Mouse (Mus musculus) MEL (cell line): ENCODE data around the gene Map3k4. TPM values are rescaled to one million over a fixed set of nuclear protein-coding genes. Genes with fewer than 3 reads are reported as not detected.

Source experiments
- DNase-seq: peaks from one replicate; pipeline ENCODE4 v3.0.0; 2011; ENCODE audit warnings: low read depth, low spot score
- H3K27ac ChIP-seq: 2 replicates; pipeline ENCODE4 v1.5.1; 2012; ENCODE audit warnings: low read depth, mild to moderate bottlenecking, control low read depth, low read length, moderate library complexity; ENCODE audit not compliant: control insufficient read depth
- H3K27me3 ChIP-seq, 2 experiments: fragments of 150-350 bp in 1 of 2; sonication (generic) in 1 of 2; 2 replicates each; pipeline ENCODE4 v1.6.1; 2012; ENCODE audit warnings: low read length in 2 of 2, mild to moderate bottlenecking in 2 of 2, improper control_type of control experiment in 1 of 2, moderate library complexity in 1 of 2; ENCODE audit not compliant: insufficient read depth in 2 of 2, control insufficient read depth in 1 of 2
- H3K36me3 ChIP-seq, 2 experiments: 2 replicates each; pipeline ENCODE4 v1.6.1; 2012 to 2014; ENCODE audit warnings: low read length in 2 of 2, improper control_type of control experiment in 1 of 2, inconsistent platforms in 1 of 2, mild to moderate bottlenecking in 1 of 2; ENCODE audit not compliant: insufficient read depth in 2 of 2, control insufficient read depth in 1 of 2
- H3K4me1 ChIP-seq, 2 experiments: fragments of 150-350 bp in 1 of 2; sonication (generic) in 1 of 2; 2 replicates each; pipeline ENCODE4 v1.6.1; 2012; ENCODE audit warnings: low read length in 2 of 2, improper control_type of control experiment in 1 of 2, mild to moderate bottlenecking in 1 of 2; ENCODE audit not compliant: insufficient read depth in 2 of 2, control insufficient read depth in 1 of 2
- H3K4me3 ChIP-seq, 2 experiments: fragments of 150-350 bp in 1 of 2; sonication (generic) in 1 of 2; 2 replicates each; pipeline ENCODE4 v1.5.1; 2012; ENCODE audit warnings: low read depth in 2 of 2, low read length in 2 of 2, mild to moderate bottlenecking in 2 of 2, moderate library complexity in 2 of 2, control low read depth in 1 of 2, improper control_type of control experiment in 1 of 2; ENCODE audit not compliant: control insufficient read depth in 1 of 2, insufficient read depth in 1 of 2
- H3K79me2 ChIP-seq: 2 replicates; pipeline ENCODE4 v1.6.1; 2012; ENCODE audit warnings: mild to moderate bottlenecking, low read length, moderate library complexity; ENCODE audit not compliant: control insufficient read depth, poor library complexity, insufficient read depth
- H3K9ac ChIP-seq: 2 replicates; pipeline ENCODE4 v1.6.1; 2012; ENCODE audit warnings: low read depth, mild to moderate bottlenecking, control low read depth, low read length, moderate library complexity; ENCODE audit not compliant: control insufficient read depth, poor library complexity, severe bottlenecking
- H3K9me3 ChIP-seq: fragments of 150-350 bp; sonication (generic); replicated peaks from 2 replicates; pipeline ENCODE4 v1.6.1; 2012; ENCODE audit warnings: mild to moderate bottlenecking, low read length, improper control_type of control experiment, moderate library complexity; ENCODE audit not compliant: insufficient read depth
- CHD1 ChIP-seq: IDR thresholded peaks from 2 replicates; pipeline ENCODE4 v1.6.1; 2012; ENCODE audit warnings: low read depth, mild to moderate bottlenecking, inconsistent platforms, low read length, improper control_type of control experiment
- CHD2 ChIP-seq: IDR thresholded peaks from 2 replicates; pipeline ENCODE4 v1.6.1; 2011; ENCODE audit warnings: low read length, improper control_type of control experiment
- CTCF ChIP-seq, 3 experiments: IDR thresholded peaks in 2 of 3; conservative IDR thresholded peaks in 1 of 3; 2 replicates each; pipeline ENCODE4 v1.5.1; 2011 to 2012; ENCODE audit warnings: low read length in 3 of 3, low read depth in 2 of 3, mild to moderate bottlenecking in 2 of 3, improper control_type of control experiment in 1 of 3, inconsistent platforms in 1 of 3, mixed read lengths in 1 of 3, moderate library complexity in 1 of 3; ENCODE audit not compliant: control insufficient read depth in 1 of 3, insufficient read depth in 1 of 3, poor library complexity in 1 of 3, severe bottlenecking in 1 of 3
- E2F4 ChIP-seq: IDR thresholded peaks from 2 replicates; pipeline ENCODE4 v1.6.1; 2011; ENCODE audit warnings: low read depth, low read length, improper control_type of control experiment, borderline replicate concordance
- ELF1 ChIP-seq: IDR thresholded peaks from 2 replicates; pipeline ENCODE4 v1.6.1; 2014; ENCODE audit warnings: low read depth, mild to moderate bottlenecking, inconsistent platforms, low read length, improper control_type of control experiment, moderate library complexity
- ETS1 ChIP-seq: IDR thresholded peaks from 2 replicates; pipeline ENCODE4 v1.6.1; 2012; ENCODE audit warnings: low read depth, mild to moderate bottlenecking, inconsistent platforms, low read length, improper control_type of control experiment, moderate library complexity
- GABPA ChIP-seq: IDR thresholded peaks from 2 replicates; pipeline ENCODE4 v1.6.1; 2012; ENCODE audit warnings: low read depth, mild to moderate bottlenecking, inconsistent platforms, low read length, improper control_type of control experiment, moderate library complexity
- GATA1 ChIP-seq: IDR thresholded peaks from 2 replicates; pipeline ENCODE4 v1.6.1; 2011; ENCODE audit warnings: low read depth, low read length, improper control_type of control experiment
- HCFC1 ChIP-seq: IDR thresholded peaks from 2 replicates; pipeline ENCODE4 v1.6.1; 2012; ENCODE audit warnings: low read depth, mild to moderate bottlenecking, inconsistent platforms, low read length, improper control_type of control experiment, moderate library complexity
- JUND ChIP-seq: IDR thresholded peaks from 2 replicates; pipeline ENCODE4 v1.6.1; 2011; ENCODE audit warnings: low read depth, mild to moderate bottlenecking, improper control_type of control experiment, low read length
- KAT2A ChIP-seq: conservative IDR thresholded peaks from 2 replicates; pipeline ENCODE4 v1.6.1; 2012; ENCODE audit warnings: low read depth, low read length, improper control_type of control experiment, inconsistent platforms
- MAX ChIP-seq: IDR thresholded peaks from 2 replicates; pipeline ENCODE4 v1.6.1; 2011; ENCODE audit warnings: low read length, improper control_type of control experiment
- MAZ ChIP-seq: IDR thresholded peaks from 2 replicates; pipeline ENCODE4 v1.6.1; 2012; ENCODE audit warnings: low read depth, mild to moderate bottlenecking, inconsistent platforms, low read length, improper control_type of control experiment
- MEF2A ChIP-seq: IDR thresholded peaks from 2 replicates; pipeline ENCODE4 v1.6.1; 2014; ENCODE audit warnings: low read depth, mild to moderate bottlenecking, inconsistent platforms, low read length, improper control_type of control experiment; ENCODE audit not compliant: poor library complexity, insufficient replicate concordance, severe bottlenecking; ENCODE audit errors: extremely low read depth
- MYB ChIP-seq: IDR thresholded peaks from 2 replicates; pipeline ENCODE4 v1.6.1; 2011; ENCODE audit warnings: mild to moderate bottlenecking, low read depth, low read length, improper control_type of control experiment
- NELFE ChIP-seq: IDR thresholded peaks from 2 replicates; pipeline ENCODE4 v1.6.1; 2011; ENCODE audit warnings: low read depth, low read length, improper control_type of control experiment
- NRF1 ChIP-seq: IDR thresholded peaks from 2 replicates; pipeline ENCODE4 v1.6.1; 2014; ENCODE audit warnings: low read depth, mild to moderate bottlenecking, inconsistent platforms, low read length, improper control_type of control experiment, moderate library complexity; ENCODE audit not compliant: poor library complexity, insufficient read depth, severe bottlenecking
- POLR2A ChIP-seq, 2 experiments: IDR thresholded peaks; 2 replicates each; pipeline ENCODE4 v1.6.1; 2011 to 2012; ENCODE audit warnings: low read length in 2 of 2, mild to moderate bottlenecking in 2 of 2, control low read depth in 1 of 2, improper control_type of control experiment in 1 of 2, low read depth in 1 of 2, moderate library complexity in 1 of 2; ENCODE audit not compliant: control insufficient read depth in 1 of 2, insufficient read depth in 1 of 2, poor library complexity in 1 of 2
- POLR2AphosphoS2 ChIP-seq: IDR thresholded peaks from 2 replicates; pipeline ENCODE4 v1.6.1; 2011; ENCODE audit warnings: low read length, improper control_type of control experiment
- POLR2AphosphoS5 ChIP-seq: IDR thresholded peaks from 2 replicates; pipeline ENCODE4 v1.6.1; 2012; ENCODE audit warnings: low read depth, borderline replicate concordance, mild to moderate bottlenecking, inconsistent platforms, low read length, moderate library complexity, mixed read lengths
- RAD21 ChIP-seq: IDR thresholded peaks from 2 replicates; pipeline ENCODE4 v1.6.1; 2011; ENCODE audit warnings: mild to moderate bottlenecking, low read depth, low read length, improper control_type of control experiment
- RCOR1 ChIP-seq: IDR thresholded peaks from 2 replicates; pipeline ENCODE4 v1.6.1; 2012; ENCODE audit warnings: low read depth, mild to moderate bottlenecking, inconsistent platforms, low read length, improper control_type of control experiment
- SIN3A ChIP-seq: IDR thresholded peaks from 2 replicates; pipeline ENCODE4 v1.6.1; 2012; ENCODE audit warnings: low read length, improper control_type of control experiment, inconsistent platforms
- SMC3 ChIP-seq: IDR thresholded peaks from 2 replicates; pipeline ENCODE4 v1.6.1; 2011; ENCODE audit warnings: low read depth, low read length, improper control_type of control experiment
- TAL1 ChIP-seq: IDR thresholded peaks from 2 replicates; pipeline ENCODE4 v1.6.1; 2012; ENCODE audit warnings: mild to moderate bottlenecking, inconsistent platforms, low read length, moderate library complexity, mixed read lengths
- TCF12 ChIP-seq: IDR thresholded peaks from 2 replicates; pipeline ENCODE4 v1.6.1; 2014; ENCODE audit warnings: low read depth, mild to moderate bottlenecking, inconsistent platforms, low read length, improper control_type of control experiment, moderate library complexity
- UBTF ChIP-seq: IDR thresholded peaks from 2 replicates; pipeline ENCODE4 v1.6.1; 2012; ENCODE audit warnings: low read depth, mild to moderate bottlenecking, inconsistent platforms, low read length, improper control_type of control experiment, moderate library complexity, borderline replicate concordance; ENCODE audit not compliant: insufficient read depth
- USF1 ChIP-seq: IDR thresholded peaks from 2 replicates; pipeline ENCODE4 v1.6.1; 2014; ENCODE audit warnings: low read depth, mild to moderate bottlenecking, inconsistent platforms, low read length, improper control_type of control experiment, moderate library complexity
- USF2 ChIP-seq, 2 experiments: IDR thresholded peaks; 2 replicates each; pipeline ENCODE4 v1.6.1; 2011 to 2012; ENCODE audit warnings: improper control_type of control experiment in 2 of 2, low read length in 2 of 2, borderline replicate concordance in 1 of 2, inconsistent platforms in 1 of 2, low read depth in 1 of 2, mild to moderate bottlenecking in 1 of 2; ENCODE audit not compliant: insufficient read depth in 1 of 2
- ZC3H11A ChIP-seq: IDR thresholded peaks from 2 replicates; pipeline ENCODE4 v1.6.1; 2012; ENCODE audit warnings: low read depth, mild to moderate bottlenecking, inconsistent platforms, low read length, improper control_type of control experiment
- ZKSCAN1 ChIP-seq: IDR thresholded peaks from 2 replicates; pipeline ENCODE4 v1.6.1; 2012; ENCODE audit warnings: low read depth, mild to moderate bottlenecking, inconsistent platforms, low read length, improper control_type of control experiment, moderate library complexity
- ZNF384 ChIP-seq: IDR thresholded peaks from 2 replicates; pipeline ENCODE4 v1.6.1; 2012; ENCODE audit warnings: low read depth, mild to moderate bottlenecking, inconsistent platforms, low read length, improper control_type of control experiment
- polyA plus RNA-seq, 2 experiments: library from polyadenylated mRNA; stranded (reverse) in 1 of 2; unstranded in 1 of 2; fragments of >175 nt in 1 of 2; fragments of >200 nt in 1 of 2; gene quantifications; 2 replicates each; pipeline versions ENCODE4 v1.2.1 to v1.2.4; 2012; ENCODE audit warnings: low replicate concordance in 2 of 2, low read depth in 1 of 2; ENCODE audit not compliant: insufficient read length in 2 of 2, insufficient read depth in 1 of 2, missing spikeins in 1 of 2
- total RNA-seq: library from RNA; depleted of rRNA; stranded (reverse); fragments of 300-350 nt; gene quantifications from 2 replicates; pipeline ENCODE4 v1.2.3, GENCODE M21; 2012

Map3k4 gene
- total and polyA plus RNA-seq, 3 experiments = 18.0 to 20.4 TPM; not detected in 1

GRCm38 (mm10) chr17:12228001-12228400 lies 90.6 kb downstream of the Map3k4 start:
- no peak for DNase-seq
- Histone ChIP-seq H3K36me3 (no peaks in the 10 kb centered on the region; a peak in 1 of 4 replicates), H3K9me3 (no peaks in the 10 kb centered on the region), H3K79me2 (no peaks in the 10 kb centered on the region), H3K27ac (no peak overlapping the region), H3K27me3 (no peaks in the 10 kb centered on the region), H3K9ac (no peak overlapping the region), H3K4me1 (no peaks in the 10 kb centered on the region), H3K4me3 (no peak overlapping the region)
- no peak for TF ChIP-seq TAL1
- no peak for TF ChIP-seq NELFE
- no peak for TF ChIP-seq GATA1
- no peak for TF ChIP-seq MAZ
- TF ChIP-seq MYB = no peak
- no peak for TF ChIP-seq ELF1
- no peak for TF ChIP-seq USF2 (IDR thresholded peaks at IDR 0.05; ENCODE audit: borderline replicate concordance in 1 of 2, insufficient read depth in 1 of 2, low read depth in 1 of 2, low read length in 2 of 2)
- no peak for TF ChIP-seq USF1
- no peak for TF ChIP-seq MAX
- TF ChIP-seq RAD21 = no peak
- no peak for TF ChIP-seq MEF2A

DNA sequence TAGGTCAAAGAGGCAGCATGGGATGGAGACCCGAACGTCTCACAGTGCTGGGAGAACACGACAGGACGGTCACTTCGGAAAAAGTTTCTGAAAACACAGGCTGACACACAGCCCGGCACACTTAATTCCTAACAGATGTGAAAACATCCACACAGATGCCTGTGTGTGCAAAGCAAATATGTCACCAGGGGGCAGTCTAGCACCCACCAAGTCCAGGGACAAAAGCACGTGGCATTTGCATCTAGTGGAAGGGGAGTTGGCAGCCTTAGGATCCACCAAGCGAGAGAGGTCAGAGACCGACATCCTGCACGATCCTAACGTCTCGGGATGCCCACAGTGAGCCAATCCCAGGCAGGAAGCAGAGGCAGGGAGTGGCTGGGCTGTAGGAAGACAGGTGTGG lies 92.0 kb downstream of the Map3k4 start:
- H3K79me2 ChIP-seq = no peaks in the 10 kb centered on the region
- no peaks in the 10 kb centered on the region; a peak in 1 of 4 replicates for H3K36me3 ChIP-seq
- no peaks in the 10 kb centered on the region for H3K4me1 ChIP-seq
- no peak overlapping the region for H3K27ac ChIP-seq
- H3K27me3 ChIP-seq = no peaks in the 10 kb centered on the region
- H3K9ac ChIP-seq = no peak overlapping the region
- H3K9me3 ChIP-seq = no peaks in the 10 kb centered on the region
- DNase-seq = peak; percentile 63
- H3K4me3 ChIP-seq = no peak overlapping the region
- TF ChIP-seq E2F4 = no peak
- TF ChIP-seq USF1 = no peak
- TF ChIP-seq CTCF (IDR thresholded peaks at IDR 0.05 in 2 of 3, conservative IDR thresholded peaks at IDR 0.05 in 1 of 3; ENCODE audit: control insufficient read depth in 1 of 3, insufficient read depth in 1 of 3, low read depth in 2 of 3, low read length in 3 of 3, poor library complexity in 1 of 3, severe bottlenecking in 1 of 3) = peak; percentile 41 to 63 (median 56); a peak in 5 of 6 replicates
- TF ChIP-seq MAX = 0 out of 2 replicates have a peak, but pooled peaks have one; percentile 33
- no peak for TF ChIP-seq POLR2A (IDR thresholded peaks at IDR 0.05; ENCODE audit: control insufficient read depth in 1 of 2, insufficient read depth in 1 of 2, low read depth in 1 of 2, low read length in 2 of 2, poor library complexity in 1 of 2)
- peak; percentile 38 for TF ChIP-seq RAD21
- no peak for TF ChIP-seq JUND
- peak; percentile 64 for TF ChIP-seq SMC3
- TF ChIP-seq CHD2 = no peak
- no peak for TF ChIP-seq KAT2A
- TF ChIP-seq SIN3A = no peak
- TF ChIP-seq GATA1 = no peak
- no peak for TF ChIP-seq NRF1
- TF ChIP-seq TCF12 = no peak
- TF ChIP-seq GABPA = no peak
- TF ChIP-seq POLR2AphosphoS5 = no peak
- no peak for TF ChIP-seq UBTF
- TF ChIP-seq ZC3H11A = peak; percentile 18; the same call in 1 of the 2 replicates
- no peak for TF ChIP-seq HCFC1
- no peak for TF ChIP-seq RCOR1
- TF ChIP-seq ETS1 = no peak
- no peak for TF ChIP-seq ZKSCAN1
- no peak for TF ChIP-seq ELF1
- TF ChIP-seq CHD1 = no peak
- no peak for TF ChIP-seq POLR2AphosphoS2
- TF ChIP-seq ZNF384 = no peak
- no peak for TF ChIP-seq TAL1
